Mouse (Mus musculus) midbrain, embryonic 10.5 days (tissue): ENCODE measurements at regions not wholly inside any gene's neighbourhood (a gene's known extent, or its start where the extent isn't known, plus 50 kb on each side); places are given as distances from the start of the nearest gene placed in this dataset.
"Not testable (repeated sequence)": the region's sequence is repeated elsewhere in the genome, so short reads cannot be mapped to it uniquely, and the experiment has no call there.

ENCODE experiments used
- DNase-seq: peaks from one replicate; pipeline ENCODE4 v3.0.0-alpha.2; 2017; ENCODE audit warnings: low spot score
- H3K27ac ChIP-seq: fragments of 300-500 bp; sonication (generic); replicated peaks from 2 replicates; pipeline ENCODE4 v1.5.1; 2016; ENCODE audit warnings: mild to moderate bottlenecking
- H3K27me3 ChIP-seq: fragments of 300-500 bp; sonication (generic); 2 replicates; pipeline ENCODE4 v1.6.1; 2016; ENCODE audit warnings: low read depth, mild to moderate bottlenecking; ENCODE audit not compliant: poor library complexity, severe bottlenecking
- H3K36me3 ChIP-seq: fragments of 300-500 bp; sonication (generic); 2 replicates; pipeline ENCODE4 v1.6.1; 2016; ENCODE audit warnings: mild to moderate bottlenecking, moderate library complexity
- H3K4me1 ChIP-seq: fragments of 300-500 bp; sonication (generic); 2 replicates; pipeline ENCODE4 v1.6.1; 2016
- H3K4me3 ChIP-seq: fragments of 300-500 bp; sonication (generic); 2 replicates; pipeline ENCODE4 v1.5.1; 2016; ENCODE audit warnings: mild to moderate bottlenecking, moderate library complexity
- H3K9me3 ChIP-seq: fragments of 300-500 bp; sonication (generic); replicated peaks from 2 replicates; pipeline ENCODE4 v1.6.1; 2016; ENCODE audit warnings: mild to moderate bottlenecking
- WGBS: fragments of 180-500 bp; shearing (Covaris S2); methylation state at CpG from one replicate; pipeline ENCODE4 v1.1.7; 2016; 5-methylcytosine and 5-hydroxymethylcytosine counted together

- 84% methylated on average over 1 of the region's 1 CpGs for WGBS
- no peak for DNase-seq
- H3K27me3 ChIP-seq: no peaks in the 10 kb centered on the region
Observed at GRCm38 (mm10) chr8:39357111-39357510, 1317.8 kb upstream of the Adam24 start.

GRCm38 (mm10) chr8:39357865-39358264 is 1317.0 kb upstream of the Adam24 start:
- Histone ChIP-seq H3K4me1 (no peaks in the 10 kb centered on the region), H3K4me3 (no peak overlapping the region), H3K9me3 (no peaks in the 10 kb centered on the region), H3K27ac (no peak overlapping the region), H3K27me3 (no peaks in the 10 kb centered on the region), H3K36me3 (no peaks in the 10 kb centered on the region)
- DNase-seq: no peak
- WGBS: 85% methylated on average over 3 of the region's 3 CpGs

More at GRCm38 (mm10) chr8:39357111-39357510, 1317.8 kb upstream of the Adam24 start:
- Histone ChIP-seq H3K27ac (no peak overlapping the region), H3K36me3 (no peaks in the 10 kb centered on the region), H3K4me3 (no peak overlapping the region), H3K4me1 (no peaks in the 10 kb centered on the region), H3K9me3 (no peaks in the 10 kb centered on the region)

- not testable (repeated sequence) for H3K4me3 ChIP-seq, H3K27me3 ChIP-seq, H3K4me1 ChIP-seq, H3K36me3 ChIP-seq, DNase-seq, H3K27ac ChIP-seq, H3K9me3 ChIP-seq
- WGBS: 90% methylated on average over 2 of the region's 2 CpGs
Observed at GRCm38 (mm10) chr8:39366346-39366745, 1308.5 kb upstream of the Adam24 start.
